Mouse (Mus musculus) fat pad, adult 2 months (tissue): ENCODE results near the gene Sugp1.
"Not testable (repeated sequence)": the region's sequence is repeated elsewhere in the genome, so short reads cannot be mapped to it uniquely, and the experiment has no call there.

Experiments
- DNase-seq: peaks from one replicate; pipeline ENCODE4 v3.0.0-alpha.2; 2011; ENCODE audit warnings: low read depth, low spot score; ENCODE audit errors: extremely low read depth

The Sugp1 gene

DNA sequence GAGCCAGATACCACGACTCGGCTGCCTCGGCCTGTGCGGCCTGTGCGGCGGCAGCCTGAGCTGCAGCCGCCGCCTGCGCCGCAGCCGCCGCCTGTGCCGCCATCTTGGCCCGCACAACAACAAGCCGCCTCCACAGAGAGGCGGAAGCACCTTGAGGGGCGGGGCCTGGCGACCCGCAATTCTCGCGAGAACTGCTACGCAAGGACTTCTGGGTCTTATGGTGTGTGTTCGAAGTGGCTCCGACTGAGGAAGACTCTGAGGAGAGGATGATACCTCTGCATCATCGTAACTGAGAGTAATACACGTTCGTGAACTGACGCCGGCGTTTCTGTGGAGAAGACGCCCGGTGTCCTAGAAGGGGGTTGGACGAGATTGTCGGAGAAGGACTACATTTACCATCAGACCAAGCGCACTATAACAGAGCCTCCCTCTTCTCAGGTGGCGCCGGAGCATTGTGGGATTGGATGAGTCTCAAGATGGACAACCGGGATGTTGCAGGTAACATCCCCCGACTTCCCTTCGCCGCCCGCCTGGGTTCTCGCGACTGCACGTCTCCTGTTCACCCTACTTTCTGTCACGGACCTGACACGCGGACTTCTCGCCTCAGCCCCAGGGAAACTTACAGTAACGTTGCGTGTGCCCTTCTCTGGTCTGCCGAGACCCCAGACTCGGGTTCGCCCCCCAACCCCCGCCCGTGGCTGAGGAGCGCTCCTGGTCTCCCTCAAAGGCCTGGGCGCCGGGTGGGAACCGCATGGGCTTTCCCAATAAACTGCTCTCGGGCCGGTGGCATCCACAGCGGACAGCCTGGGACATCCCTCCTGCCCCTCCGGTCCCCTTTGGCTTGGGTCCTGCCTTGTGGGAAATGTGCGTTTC, at the start of gene Sugp1, which contains the start of gene Mau2:
Sugp1 (plus strand) TSS at position 231 of the 873 bp plus-strand sequence.
Mau2 (minus strand) TSS at position 152 of the 873 bp plus-strand sequence.
- DNase-seq = peak; percentile 68

- DNase-seq = no peak
These were observed 47.2 kb upstream of the Sugp1 start for GRCm38 (mm10) chr8:69995422-69995775.

- peak; percentile 93 for DNase-seq
These were observed 46.6 kb upstream of the Sugp1 start, which contains the start of gene Gatad2a for GRCm38 (mm10) chr8:69995776-69996588. Gene Gatad2a (minus strand): TSS chr8:69996384.

- DNase-seq = no peak
These were observed 45.9 kb upstream of the Sugp1 start for GRCm38 (mm10) chr8:69996589-69997285.

DNA sequence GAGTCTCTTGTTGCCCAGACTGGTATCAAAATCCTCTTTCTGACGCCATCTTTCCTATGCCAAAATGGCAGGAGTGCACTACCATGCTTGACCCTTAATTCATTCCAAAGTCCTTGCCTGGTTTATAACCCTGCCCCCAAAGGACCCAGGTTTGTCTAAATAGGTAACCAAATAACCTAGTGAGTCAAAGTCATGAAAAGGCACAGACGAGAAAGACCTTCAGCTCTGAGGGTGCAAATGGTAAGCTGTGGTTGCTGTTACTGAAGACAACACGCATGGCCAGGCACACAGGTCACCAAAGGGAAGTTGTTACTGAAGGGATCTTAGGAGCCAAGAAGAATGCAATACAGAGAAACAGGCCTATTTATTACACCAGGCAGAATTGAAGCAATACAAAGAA, 43.9 kb upstream of the Sugp1 start:
- DNase-seq = no peak

DNA sequence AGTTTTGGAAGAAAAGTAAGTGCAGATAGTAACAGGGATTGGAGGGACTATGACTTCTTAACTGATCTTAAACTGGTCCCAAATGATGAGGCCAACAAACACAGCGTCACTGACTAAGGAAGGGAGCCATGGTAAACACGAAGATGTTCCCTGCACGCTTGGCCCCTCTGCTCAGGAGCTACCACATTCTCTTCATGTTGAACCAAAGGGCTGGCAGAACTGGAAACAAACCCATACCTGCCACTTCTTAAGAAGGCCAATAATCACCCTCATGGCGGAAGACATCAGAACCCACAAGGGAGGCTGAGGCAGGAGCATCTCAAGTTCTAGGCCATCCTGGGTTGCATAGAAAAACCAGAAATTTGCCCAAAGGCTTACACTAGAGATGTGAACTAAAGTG, 43.4 kb upstream of the Sugp1 start:
- no peak for DNase-seq

GRCm38 (mm10) chr8:70000226-70000625, 42.4 kb upstream of the Sugp1 start:
- DNase-seq = no peak

GRCm38 (mm10) chr8:70001176-70001891, 41.3 kb upstream of the Sugp1 start:
- DNase-seq = peak; percentile 52

GRCm38 (mm10) chr8:70001892-70002191, 40.8 kb upstream of the Sugp1 start:
- not testable (repeated sequence) for DNase-seq

- no peak for DNase-seq
These were observed 39.4 kb upstream of the Sugp1 start for GRCm38 (mm10) chr8:70003204-70003657.

GRCm38 (mm10) chr8:70004345-70004744, 38.3 kb upstream of the Sugp1 start:
- no peak for DNase-seq

DNA sequence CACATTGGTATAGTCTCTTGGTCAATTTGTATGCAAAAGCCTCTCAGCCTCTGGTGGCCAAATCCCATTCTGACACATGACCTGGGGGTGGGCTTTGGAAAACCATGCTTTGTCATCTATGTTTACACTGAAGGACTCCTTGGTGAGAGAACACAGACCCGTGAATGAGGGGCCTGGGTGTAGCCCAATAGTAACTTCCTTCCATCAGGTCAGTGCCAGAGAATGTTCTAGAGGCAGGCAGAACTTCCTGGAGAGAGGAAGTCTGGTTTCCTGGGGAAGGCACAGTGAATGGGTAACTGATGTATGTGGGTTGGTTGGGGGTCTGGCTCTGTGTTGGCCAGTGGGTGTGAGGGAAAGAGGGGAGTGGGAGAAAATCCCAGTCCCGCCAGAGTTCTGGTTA, 37.4 kb upstream of the Sugp1 start:
- DNase-seq = no peak

- not testable (repeated sequence) for DNase-seq
These were observed 31.8 kb upstream of the Sugp1 start for GRCm38 (mm10) chr8:70010796-70011195.

DNA sequence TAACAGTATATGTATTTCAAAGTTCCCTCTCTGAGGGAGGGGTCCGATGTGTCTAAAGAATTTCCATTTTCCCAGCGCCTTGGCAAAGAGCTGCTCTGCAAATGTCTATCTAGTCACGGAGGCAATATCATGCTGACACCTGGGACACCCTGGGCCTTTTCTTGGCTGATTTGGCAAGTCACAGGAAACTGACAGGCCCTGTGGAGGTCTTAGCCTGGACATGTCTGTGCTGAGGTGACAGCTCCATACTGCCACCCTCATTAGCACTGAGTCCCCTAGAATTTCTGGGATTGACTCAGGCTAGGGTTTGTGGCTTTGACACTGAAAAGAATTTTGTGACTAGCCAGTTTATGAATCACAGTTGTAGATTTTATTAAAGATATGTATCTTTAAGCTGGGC, 30.3 kb upstream of the Sugp1 start:
- DNase-seq = no peak

- no peak for DNase-seq
These were observed 29.9 kb upstream of the Sugp1 start for GRCm38 (mm10) chr8:70012763-70013162.

DNA sequence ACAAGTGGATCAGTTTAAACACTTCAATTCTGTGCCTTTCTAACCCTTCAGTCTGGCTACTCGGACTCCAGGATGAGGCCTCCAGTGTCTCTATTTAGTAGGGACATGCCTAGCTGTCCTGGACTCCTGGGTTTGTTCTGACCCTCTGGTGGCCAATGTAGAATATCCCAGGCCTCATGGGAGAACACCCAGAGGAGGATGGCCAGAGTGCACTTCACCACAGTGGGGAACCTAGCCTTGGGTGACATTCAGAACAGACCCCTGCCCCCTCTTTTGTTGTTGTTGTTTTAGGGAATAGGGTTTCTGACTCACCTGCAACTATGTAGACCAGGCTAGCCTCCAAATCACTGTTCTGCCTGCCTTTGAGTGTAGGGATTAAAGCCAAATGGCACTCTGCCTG, 27.6 kb upstream of the Sugp1 start:
- no peak for DNase-seq

- no peak for DNase-seq
These were observed 19.0 kb upstream of the Sugp1 start for GRCm38 (mm10) chr8:70023596-70023995.

DNA sequence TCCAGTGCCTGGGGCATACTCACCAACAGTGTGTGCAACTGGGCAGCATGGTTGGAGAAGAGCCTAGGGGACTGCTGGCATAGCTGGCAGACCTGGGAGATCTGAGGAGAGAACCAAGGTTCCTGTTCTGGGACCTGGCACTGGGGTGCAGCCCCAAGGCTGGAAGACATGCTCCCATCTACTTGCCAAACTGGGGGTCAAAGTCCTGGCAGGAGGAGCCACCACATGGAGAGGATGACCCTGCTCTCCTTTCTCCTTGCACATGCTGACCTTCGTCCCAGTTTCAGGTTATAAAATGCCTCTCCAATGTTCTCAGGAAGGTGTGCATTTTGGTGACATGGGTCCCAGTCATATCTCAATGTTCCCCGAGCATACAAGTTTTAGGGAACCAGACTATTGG, 16.5 kb upstream of the Sugp1 start:
- DNase-seq = no peak

GRCm38 (mm10) chr8:70030255-70030654, 12.4 kb upstream of the Sugp1 start:
- no peak for DNase-seq

GRCm38 (mm10) chr8:70037994-70038393, 4.6 kb upstream of the Sugp1 start:
- no peak for DNase-seq
